Mouse (Mus musculus): ENCODE results near the gene Gm6583.
"Not testable (repeated sequence)": the region's sequence is repeated elsewhere in the genome, so short reads cannot be mapped to it uniquely, and the experiment has no call there.

Gm6583 gene

DNA sequence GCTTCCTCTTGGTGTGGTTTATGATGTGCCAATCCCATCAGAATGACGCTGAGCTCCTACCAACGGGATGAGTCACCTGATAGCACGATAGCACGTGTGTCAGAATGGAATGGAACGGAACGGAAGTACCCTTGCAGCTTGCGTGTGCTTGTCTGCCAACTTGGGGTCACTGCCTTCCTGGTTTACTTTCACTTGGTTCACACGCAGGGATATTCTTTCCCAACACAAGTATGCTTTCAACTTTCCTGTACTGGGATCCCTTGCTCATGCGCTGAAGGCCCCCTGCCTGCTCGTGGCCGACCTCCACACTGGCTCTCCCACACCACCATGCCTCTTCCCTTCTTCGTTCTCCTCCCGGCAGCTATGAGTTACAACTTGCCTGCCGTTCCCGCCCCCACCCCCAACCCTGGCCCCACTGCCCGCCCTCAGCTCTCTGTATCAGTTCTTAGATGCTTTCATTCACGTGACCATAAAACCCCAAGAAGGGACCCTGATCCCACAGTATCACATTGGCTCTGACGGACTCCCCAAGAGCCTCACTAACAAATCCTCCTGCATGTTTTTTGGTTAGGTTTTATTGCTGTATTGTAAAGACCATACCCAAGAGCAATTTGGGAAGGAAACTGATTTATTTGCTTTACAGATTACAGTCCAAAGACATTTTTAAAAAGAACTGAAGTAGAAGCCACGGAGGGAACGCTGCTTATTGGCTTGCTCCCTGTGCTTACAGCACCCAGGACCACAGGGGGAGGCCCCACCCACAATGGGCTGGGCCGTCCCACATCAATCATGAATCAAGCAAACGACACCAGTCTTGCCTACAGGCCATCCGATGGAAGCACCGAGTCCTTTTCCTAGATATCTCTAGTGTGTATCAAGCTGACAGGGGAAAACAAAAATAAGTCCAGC lies 30.9 kb downstream of the Gm6583 start:
- DNase-seq (ENCODE audit: low spot score): no peak

DNA sequence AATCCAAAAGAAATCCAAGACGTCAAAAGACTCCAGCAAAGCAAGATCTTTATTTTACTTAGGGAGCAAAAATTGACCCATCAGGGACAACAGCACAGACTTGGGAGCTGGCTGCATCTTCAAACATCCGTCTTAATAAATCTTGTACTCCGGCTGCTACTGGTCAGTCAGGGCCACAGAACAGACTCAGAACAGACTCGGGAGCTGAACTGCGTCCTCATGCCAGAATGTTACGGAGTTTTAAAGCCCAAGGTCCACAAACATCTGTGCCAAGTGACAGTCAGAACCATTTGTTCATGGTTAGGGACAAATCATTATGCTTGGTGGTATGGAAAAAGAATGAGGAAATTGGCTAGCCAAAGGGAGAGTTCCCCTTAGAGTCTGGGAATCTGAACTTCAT lies 32.6 kb downstream of the Gm6583 start:
- DNase-seq (ENCODE audit: low spot score): no peak

DNA sequence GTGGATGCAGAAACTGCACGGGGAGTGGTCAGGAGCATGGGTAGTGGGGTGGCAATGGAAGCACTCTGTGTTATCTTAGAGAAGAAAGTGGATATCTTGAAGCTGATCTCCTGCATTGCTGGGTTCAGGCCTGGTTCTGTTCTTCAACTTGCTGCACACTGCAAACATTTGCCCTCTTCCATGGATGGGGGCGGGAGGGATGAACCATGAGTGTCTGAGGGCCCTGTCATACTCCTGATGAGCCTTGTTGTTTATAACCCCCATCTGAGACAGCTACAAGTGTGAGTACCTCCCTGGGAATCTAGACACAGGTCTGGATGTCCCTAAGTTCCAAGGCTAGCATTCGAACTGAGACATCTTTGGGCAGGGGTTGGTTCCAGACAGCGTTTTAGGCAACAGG lies 34.5 kb downstream of the Gm6583 start:
- no peak for DNase-seq (ENCODE audit: low spot score)

DNA sequence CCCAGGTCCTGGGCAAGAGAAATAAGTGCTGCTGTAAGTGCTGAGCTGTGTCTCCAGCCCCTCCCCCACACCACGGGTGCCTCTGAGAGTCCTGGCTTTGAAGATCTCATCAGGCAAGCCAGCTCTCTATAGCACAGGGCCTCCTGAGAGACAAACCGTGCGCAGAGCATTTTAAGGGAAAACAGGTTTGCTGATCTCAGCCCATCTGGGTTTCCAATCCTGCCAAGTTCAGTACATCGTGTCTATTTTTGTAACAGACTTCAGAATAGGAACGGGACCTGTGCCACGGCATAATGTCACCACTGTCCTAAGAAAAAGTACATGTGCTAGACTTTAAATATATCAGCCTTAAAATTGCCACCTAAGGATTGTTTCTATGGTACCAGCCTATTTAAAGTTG lies 34.9 kb downstream of the Gm6583 start:
- peak; percentile 83 for DNase-seq (ENCODE audit: low spot score)

DNA sequence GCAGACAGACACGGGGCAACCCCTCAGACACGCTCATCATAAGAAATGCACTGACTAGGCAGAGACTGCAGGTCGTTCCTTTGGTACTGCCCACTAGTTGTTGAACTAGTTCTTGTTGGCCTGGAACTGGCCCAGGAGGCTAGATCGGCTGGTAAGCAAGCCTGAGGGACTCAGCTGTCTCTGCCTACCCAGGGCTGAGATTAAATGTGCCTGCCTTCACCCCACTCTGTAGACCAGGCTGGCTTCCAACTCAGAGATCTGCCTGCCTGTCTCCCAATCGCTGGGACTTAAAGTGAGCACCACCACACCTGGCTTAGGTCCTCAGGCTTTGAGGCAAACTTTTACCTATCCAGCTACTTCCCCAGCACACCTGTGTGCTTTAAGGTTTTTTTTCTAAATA lies 35.5 kb downstream of the Gm6583 start:
- no peak for DNase-seq (ENCODE audit: low spot score)

DNA sequence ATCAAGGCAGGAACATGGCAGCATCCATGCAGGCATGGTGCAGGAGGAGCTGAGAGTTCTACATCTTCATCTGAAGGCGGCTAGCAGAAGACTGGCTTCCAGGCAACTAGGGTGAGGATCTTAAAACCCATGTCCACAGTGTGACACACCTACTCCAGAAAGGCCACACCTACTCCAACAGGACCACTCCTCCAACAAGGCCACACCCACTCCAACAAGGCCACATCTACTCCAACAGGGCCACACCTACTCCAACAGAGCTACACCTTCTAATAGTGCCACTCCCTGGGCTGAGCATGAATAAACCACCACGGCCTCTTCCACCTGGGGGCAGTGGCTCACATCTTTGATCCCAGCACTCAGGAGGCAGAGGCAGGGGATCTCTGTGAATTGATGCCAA lies 36.5 kb downstream of the Gm6583 start:
- not testable (repeated sequence) for DNase-seq (ENCODE audit: low spot score)

DNA sequence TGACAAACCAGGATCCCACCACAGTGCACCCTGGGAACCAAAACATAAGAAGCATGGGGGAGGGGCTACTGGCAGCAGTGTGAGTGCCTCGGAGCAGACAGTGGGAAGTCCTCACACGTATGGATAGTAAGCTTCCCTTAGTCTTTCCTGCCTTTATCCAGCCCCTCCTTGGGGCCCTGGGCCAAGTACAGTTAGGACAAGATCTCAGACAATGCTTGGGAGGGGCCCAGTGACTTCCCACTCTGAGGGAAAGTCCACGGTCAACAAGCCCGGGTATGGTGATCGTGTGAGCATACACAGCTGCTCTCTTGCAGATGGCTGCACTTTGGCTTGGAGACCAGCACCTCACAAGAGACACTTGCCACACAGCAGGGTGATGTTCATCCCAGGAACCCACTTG lies 38.5 kb downstream of the Gm6583 start:
- no peak for DNase-seq (ENCODE audit: low spot score)

DNA sequence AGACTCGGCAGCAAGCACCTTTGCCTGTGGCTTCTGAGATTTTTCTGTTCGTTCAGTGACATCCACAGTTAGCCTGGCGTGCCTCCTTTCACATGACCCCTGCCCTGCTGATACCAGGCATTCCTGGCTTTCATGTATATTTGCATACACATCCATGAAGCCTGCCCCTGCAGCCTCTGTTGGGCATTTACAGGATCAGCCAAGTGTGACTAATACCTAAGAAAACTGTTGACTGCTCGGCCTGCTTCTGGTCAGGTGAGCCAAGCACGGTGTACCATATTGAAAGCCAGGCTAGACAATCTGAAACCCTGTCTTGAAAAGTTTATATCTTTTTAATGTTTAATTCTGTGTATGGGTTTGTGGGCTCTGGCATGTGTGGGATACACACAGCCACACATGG lies 39.4 kb downstream of the Gm6583 start:
- no peak for DNase-seq (ENCODE audit: low spot score)

DNA sequence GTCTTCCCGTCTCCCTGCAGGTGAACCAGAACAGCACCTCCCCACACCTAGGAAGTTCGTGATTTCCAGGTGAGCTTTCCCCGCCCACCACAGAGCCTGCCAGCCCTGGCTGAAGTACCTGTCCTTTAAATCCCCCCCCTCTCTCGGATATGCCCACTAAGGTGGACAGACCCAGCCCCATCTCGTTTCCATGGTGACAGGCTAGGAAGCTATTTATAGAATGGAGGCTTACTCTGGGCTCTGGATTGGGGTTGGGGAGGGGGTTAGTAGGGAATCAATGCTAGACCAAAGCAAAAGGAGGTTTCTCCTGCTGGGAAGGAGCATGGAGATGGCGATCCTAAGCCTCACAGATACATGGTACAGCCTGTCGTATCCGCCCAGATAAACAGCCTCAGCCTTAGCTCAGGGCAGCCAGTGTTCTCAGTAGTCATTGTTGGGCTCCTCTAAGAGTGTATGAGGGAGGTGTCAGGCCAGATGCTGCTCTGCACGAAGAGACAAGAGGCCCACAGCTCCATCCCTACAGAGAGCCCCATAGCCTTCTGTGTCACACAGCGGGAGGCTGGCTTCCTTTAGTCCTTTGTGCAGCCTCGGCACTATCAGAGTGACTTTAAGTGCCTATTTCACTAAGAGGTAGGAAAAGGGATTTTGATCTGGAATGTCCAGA lies 42.5 kb downstream of the Gm6583 start:
- DNase-seq (ENCODE audit: low spot score): no peak

DNA sequence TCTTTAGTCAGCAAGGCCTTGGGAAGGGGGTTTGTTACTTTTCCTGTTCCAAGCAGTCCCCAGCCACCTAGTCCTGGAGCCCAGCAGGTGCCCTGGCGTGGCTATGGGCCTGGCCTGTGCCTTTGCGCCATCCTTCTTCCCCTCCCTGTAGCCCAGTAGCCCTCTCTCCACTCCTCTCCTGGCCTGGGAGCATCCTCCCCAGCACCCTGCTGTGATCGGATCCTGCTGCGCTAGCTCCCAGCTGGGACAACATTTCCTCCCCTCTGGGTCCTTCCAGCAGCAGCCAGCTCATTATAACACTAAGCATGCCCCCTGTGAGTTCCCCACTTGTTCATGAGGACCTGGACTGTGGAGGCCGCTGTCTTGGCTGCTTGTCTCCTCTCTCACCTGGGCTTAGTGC lies 50.0 kb downstream of the Gm6583 start:
- no peak for DNase-seq (ENCODE audit: low spot score)
